Mouse (Mus musculus): ENCODE results near the gene Ces2f. TPM values are rescaled to one million over a fixed set of nuclear protein-coding genes. Genes with fewer than 3 reads are reported as not detected.

Ces2f gene
- polyA plus RNA-seq, 1 experiment from 2014 or later: not detected

GRCm38 (mm10) chr8:104963375-104963894 is 16.3 kb downstream of the Ces2f start:
- Histone ChIP-seq H3K9me3 (no peaks in the 10 kb centered on the region), H3K9ac (replicated peaks) (no peak overlapping the region), H3K36me3 (no peaks in the 10 kb centered on the region), H3K27ac (no peak overlapping the region), H3K4me3 (replicated peaks) (no peak overlapping the region), H3K4me2 (no peak overlapping the region), H3K27me3 (no peaks in the 10 kb centered on the region), H3K4me1 (replicated peaks) (no peaks in the 10 kb centered on the region)
- no peak for ATAC-seq (ENCODE audit: insufficient number of reproducible peaks, insufficient read depth, low FRiP score, low TSS enrichment, low read depth)
- WGBS: 87% methylated on average over 4 of the region's 4 CpGs

GRCm38 (mm10) chr8:104984126-104984525 is 37.0 kb downstream of the Ces2f start:
- no peak overlapping the region for H3K27ac ChIP-seq
- ATAC-seq (ENCODE audit: insufficient number of reproducible peaks, insufficient read depth, low FRiP score, low TSS enrichment, low read depth): no peak
- H3K4me2 ChIP-seq: no peak overlapping the region
- H3K9ac ChIP-seq (replicated peaks): no peak overlapping the region
- H3K36me3 ChIP-seq: no peaks in the 10 kb centered on the region
- no peaks in the 10 kb centered on the region for H3K27me3 ChIP-seq
- H3K4me1 ChIP-seq (replicated peaks): no peaks in the 10 kb centered on the region
- no peak overlapping the region for H3K4me3 ChIP-seq (replicated peaks)
- WGBS: 91% methylated on average over 5 of the region's 5 CpGs
- H3K9me3 ChIP-seq: peaks cover 14% of the 10 kb centered on the region; the same call in 1 of the 2 replicates

- H3K4me3 ChIP-seq (replicated peaks): no peak overlapping the region
- ATAC-seq (ENCODE audit: insufficient number of reproducible peaks, insufficient read depth, low FRiP score, low TSS enrichment, low read depth): no peak
- no peaks in the 10 kb centered on the region for H3K36me3 ChIP-seq
- H3K4me1 ChIP-seq (replicated peaks): no peaks in the 10 kb centered on the region
- H3K9ac ChIP-seq (replicated peaks): no peak overlapping the region
- no peak overlapping the region for H3K27ac ChIP-seq
- H3K27me3 ChIP-seq: no peaks in the 10 kb centered on the region
- H3K9me3 ChIP-seq: peaks cover 7% of the 10 kb centered on the region; the same call in 1 of the 2 replicates
- WGBS: 95% methylated on average over 2 of the region's 2 CpGs
- H3K4me2 ChIP-seq: no peak overlapping the region
Measured at GRCm38 (mm10) chr8:104984942-104985341, 37.8 kb downstream of the Ces2f start.

- no peaks in the 10 kb centered on the region for H3K36me3 ChIP-seq
- no peak overlapping the region for H3K4me2 ChIP-seq
- 83% methylated on average over 6 of the region's 6 CpGs for WGBS
- no peak overlapping the region for H3K27ac ChIP-seq
- H3K27me3 ChIP-seq: no peaks in the 10 kb centered on the region
- no peaks in the 10 kb centered on the region for H3K9me3 ChIP-seq
- H3K9ac ChIP-seq (replicated peaks): no peak overlapping the region
- no peak for ATAC-seq (ENCODE audit: insufficient number of reproducible peaks, insufficient read depth, low FRiP score, low TSS enrichment, low read depth)
- H3K4me1 ChIP-seq (replicated peaks): no peaks in the 10 kb centered on the region
- H3K4me3 ChIP-seq (replicated peaks): no peak overlapping the region
Measured at GRCm38 (mm10) chr8:104998191-104998590, 51.0 kb downstream of the Ces2f start.

- H3K27me3 ChIP-seq: no peaks in the 10 kb centered on the region
- WGBS: 82% methylated on average over 6 of the region's 6 CpGs
- H3K4me1 ChIP-seq (replicated peaks): no peaks in the 10 kb centered on the region
- no peak for ATAC-seq (ENCODE audit: insufficient number of reproducible peaks, insufficient read depth, low FRiP score, low TSS enrichment, low read depth)
- H3K4me3 ChIP-seq (replicated peaks): no peak overlapping the region
- no peak overlapping the region for H3K9ac ChIP-seq (replicated peaks)
- no peak overlapping the region for H3K4me2 ChIP-seq
- H3K9me3 ChIP-seq: no peaks in the 10 kb centered on the region
- no peaks in the 10 kb centered on the region for H3K36me3 ChIP-seq
- no peak overlapping the region for H3K27ac ChIP-seq
Measured at GRCm38 (mm10) chr8:104999183-104999582, 52.0 kb downstream of the Ces2f start.

- no peak for ATAC-seq (ENCODE audit: insufficient number of reproducible peaks, insufficient read depth, low FRiP score, low TSS enrichment, low read depth)
- whole genome bisulfite sequencing: 83% methylated on average over 7 of the region's 7 CpGs
- H3K9ac ChIP-seq (replicated peaks): no peak within 1 kb of the TSS
- no peaks in the 10 kb centered on the region for H3K27me3 ChIP-seq
- no peak within 1 kb of the TSS for H3K4me3 ChIP-seq (replicated peaks)
- H3K36me3 ChIP-seq: no peaks in the 10 kb centered on the region
- H3K4me2 ChIP-seq: no peak within 1 kb of the TSS
- H3K9me3 ChIP-seq: no peaks in the 10 kb centered on the region
- no peaks in the 10 kb centered on the region for H3K4me1 ChIP-seq (replicated peaks)
- H3K27ac ChIP-seq: no peak within 1 kb of the TSS
Measured at GRCm38 (mm10) chr8:105000586-105000985, 53.4 kb downstream of the Ces2f start, which contains the start of gene Ces2h. TSS of gene Ces2h (plus strand) at chr8:105000853.

Other genes starting within 250 kb of the Ces2f start
- gene Ces2a, start 213.4 kb upstream of the Ces2f start, polyA plus RNA-seq (2016; fragmentation: Nextera tagmentation; extraction: Ambion mirVana): not detected in 2 replicates
- gene Ces2b, start 115.8 kb upstream of the Ces2f start, polyA plus RNA-seq (2016; fragmentation: Nextera tagmentation; extraction: Ambion mirVana): 0.17 TPM in 1 of 2 replicates, not detected in the other
- gene Ces2c, start 100.3 kb upstream of the Ces2f start, polyA plus RNA-seq (2016; fragmentation: Nextera tagmentation; extraction: Ambion mirVana): not detected in 2 replicates
- not detected in 2 replicates for gene Ces2e, start 21.1 kb upstream of the Ces2f start, polyA plus RNA-seq (2016; fragmentation: Nextera tagmentation; extraction: Ambion mirVana)
- not detected in 2 replicates for gene Ces2g, start 14.4 kb downstream of the Ces2f start, polyA plus RNA-seq (2016; fragmentation: Nextera tagmentation; extraction: Ambion mirVana)
- gene Ces2h, start 53.5 kb downstream of the Ces2f start, polyA plus RNA-seq (2016; fragmentation: Nextera tagmentation; extraction: Ambion mirVana): not detected in 2 replicates
- gene Ces3a, start 101.2 kb downstream of the Ces2f start, polyA plus RNA-seq (2016; fragmentation: Nextera tagmentation; extraction: Ambion mirVana): not detected in 2 replicates
- not detected in 2 replicates for gene Ces3b, start 136.4 kb downstream of the Ces2f start, polyA plus RNA-seq (2016; fragmentation: Nextera tagmentation; extraction: Ambion mirVana)
- gene Ces4a, start 184.4 kb downstream of the Ces2f start, polyA plus RNA-seq (2016; fragmentation: Nextera tagmentation; extraction: Ambion mirVana): not detected in 2 replicates
- 108 and 109 TPM in 2 replicates for gene Cbfb, start 223.3 kb downstream of the Ces2f start, polyA plus RNA-seq (2016; fragmentation: Nextera tagmentation; extraction: Ambion mirVana)